Mouse (Mus musculus) forebrain, postnatal 0 days (tissue): ENCODE results near the gene Lsamp. TPM values are rescaled to one million over a fixed set of nuclear protein-coding genes. Genes with fewer than 3 reads are reported as not detected.

Source experiments
- ATAC-seq: fragments of 200-750 bp; cut with Nextera tagmentation; 2 replicates; pipeline ENCODE4 v1.8.0; 2017; ENCODE audit warnings: mild to moderate bottlenecking, moderate library complexity
- DNase-seq: peaks from one replicate; pipeline ENCODE4 v3.0.0-alpha.2; 2015
- H3K27ac ChIP-seq: fragments of 300-500 bp; sonication (generic); 2 replicates; pipeline ENCODE4 v1.5.1; 2014; ENCODE audit warnings: low read depth, mild to moderate bottlenecking, antibody characterized with exemption, low read length, moderate library complexity, mixed read lengths
- H3K27me3 ChIP-seq: fragments of 300-500 bp; sonication (generic); 2 replicates; pipeline ENCODE4 v1.6.1; 2014; ENCODE audit warnings: mild to moderate bottlenecking, low read length, mixed read lengths; ENCODE audit not compliant: insufficient read depth
- H3K36me3 ChIP-seq: fragments of 300-500 bp; sonication (generic); 2 replicates; pipeline ENCODE4 v1.6.1; 2014; ENCODE audit warnings: mild to moderate bottlenecking, moderate library complexity; ENCODE audit not compliant: insufficient read depth
- H3K4me1 ChIP-seq: fragments of 300-500 bp; sonication (generic); 2 replicates; pipeline ENCODE4 v1.6.1; 2014; ENCODE audit warnings: antibody characterized with exemption; ENCODE audit not compliant: insufficient read depth
- H3K4me2 ChIP-seq: fragments of 300-500 bp; sonication (generic); 2 replicates; pipeline ENCODE4 v1.6.1; 2014; ENCODE audit warnings: low read depth, mild to moderate bottlenecking, moderate library complexity
- H3K4me3 ChIP-seq: fragments of 300-500 bp; sonication (generic); 2 replicates; pipeline ENCODE4 v1.5.1; 2014; ENCODE audit warnings: low read depth, low read length, mixed read lengths
- H3K9ac ChIP-seq: fragments of 300-500 bp; sonication (generic); 2 replicates; pipeline ENCODE4 v1.6.1; 2014; ENCODE audit warnings: mild to moderate bottlenecking
- H3K9me3 ChIP-seq: fragments of 300-500 bp; sonication (generic); 2 replicates; pipeline ENCODE4 v1.6.1; 2016; ENCODE audit warnings: low read length
- CTCF ChIP-seq: sonication (generic); IDR thresholded peaks from 2 replicates; pipeline ENCODE4 v1.5.1; 2016; ENCODE audit warnings: antibody characterized with exemption, control low read depth, low read depth
- WGBS: fragments of 180-500 bp; shearing (Covaris S2); extraction: QIAGEN DNeasy Blood & Tissue Kit; methylation state at CpG from one replicate; pipeline ENCODE4 v1.1.7; 2014; 5-methylcytosine and 5-hydroxymethylcytosine counted together
- polyA plus RNA-seq: library from polyadenylated mRNA; unstranded; fragments of >200 nt; fragmentation: Nextera tagmentation; extraction: Ambion mirVana; gene quantifications from 2 replicates; pipeline ENCODE4 v1.2.1, GENCODE M21; 2015
- total RNA-seq: library from RNA; depleted of rRNA; stranded (reverse); fragments of >200 nt; gene quantifications from 2 replicates; pipeline ENCODE4 v1.2.3, GENCODE M21; 2014

Gene Lsamp
- total and polyA plus RNA-seq, 2 experiments from 2014 or later: 74.0 to 157 TPM

GRCm38 (mm10) chr16:40104329-40104728, 120.2 kb downstream of the Lsamp start:
- 41% methylated on average over 4 of the region's 4 CpGs for whole genome bisulfite sequencing
- H3K27me3 ChIP-seq: no peaks in the 10 kb centered on the region
- no peaks in the 10 kb centered on the region for H3K9me3 ChIP-seq
- DNase-seq (no peak), ATAC-seq (no peak)
- no peak overlapping the region for H3K4me2 ChIP-seq
- no peak overlapping the region for H3K27ac ChIP-seq
- H3K4me1 ChIP-seq: no peaks in the 10 kb centered on the region
- no peaks in the 10 kb centered on the region for H3K36me3 ChIP-seq
- TF ChIP-seq CTCF: no peak
- no peak overlapping the region for H3K4me3 ChIP-seq
- no peak overlapping the region for H3K9ac ChIP-seq

- Histone ChIP-seq H3K4me3 (no peak overlapping the region), H3K9me3 (no peaks in the 10 kb centered on the region), H3K36me3 (no peaks in the 10 kb centered on the region), H3K27ac (no peak overlapping the region), H3K9ac (no peak overlapping the region), H3K4me2 (no peak overlapping the region), H3K27me3 (no peaks in the 10 kb centered on the region), H3K4me1 (no peaks in the 10 kb centered on the region)
- WGBS: 36% methylated on average over 1 of the region's 1 CpGs
- ATAC-seq: no peak
- no peak for DNase-seq
- TF ChIP-seq CTCF: no peak
These were observed 198.8 kb downstream of the Lsamp start for GRCm38 (mm10) chr16:40182918-40183317.

GRCm38 (mm10) chr16:40187987-40188590, 203.9 kb downstream of the Lsamp start:
- DNase-seq (no peak), ATAC-seq (no peak)
- Histone ChIP-seq H3K4me2 (no peak overlapping the region), H3K4me1 (no peaks in the 10 kb centered on the region), H3K9ac (no peak overlapping the region), H3K27ac (no peak overlapping the region), H3K36me3 (no peaks in the 10 kb centered on the region), H3K27me3 (no peaks in the 10 kb centered on the region), H3K9me3 (no peaks in the 10 kb centered on the region), H3K4me3 (no peak overlapping the region)
- WGBS: 32% methylated on average over 4 of the region's 4 CpGs
- no peak for TF ChIP-seq CTCF

- Histone ChIP-seq H3K4me3 (no peak overlapping the region), H3K4me1 (peaks cover 3% of the 10 kb centered on the region; the same call in 1 of the 2 replicates), H3K4me2 (no peak overlapping the region), H3K9me3 (no peaks in the 10 kb centered on the region), H3K27ac (no peak overlapping the region), H3K36me3 (no peaks in the 10 kb centered on the region), H3K9ac (no peak overlapping the region), H3K27me3 (no peaks in the 10 kb centered on the region)
- no peak for TF ChIP-seq CTCF
- DNase-seq (no peak), ATAC-seq (no peak)
- 28% methylated on average over 3 of the region's 3 CpGs for WGBS
These were observed 210.2 kb downstream of the Lsamp start for GRCm38 (mm10) chr16:40194401-40194800.

- Histone ChIP-seq H3K36me3 (no peaks in the 10 kb centered on the region), H3K4me3 (no peak overlapping the region), H3K9me3 (no peaks in the 10 kb centered on the region), H3K9ac (no peak overlapping the region), H3K4me2 (no peak overlapping the region), H3K27me3 (no peaks in the 10 kb centered on the region), H3K27ac (no peak overlapping the region), H3K4me1 (peaks cover 3% of the 10 kb centered on the region; the same call in 1 of the 2 replicates)
- no peak for ATAC-seq
- no peak for DNase-seq
- WGBS: 66% methylated on average over 2 of the region's 2 CpGs
- no peak for TF ChIP-seq CTCF
These were observed 210.7 kb downstream of the Lsamp start for GRCm38 (mm10) chr16:40194839-40195238.

- Histone ChIP-seq H3K27me3 (no peaks in the 10 kb centered on the region), H3K4me2 (no peak overlapping the region), H3K9me3 (no peaks in the 10 kb centered on the region), H3K36me3 (no peaks in the 10 kb centered on the region), H3K4me3 (no peak overlapping the region), H3K4me1 (no peaks in the 10 kb centered on the region; the same call in 1 of the 2 replicates), H3K9ac (no peak overlapping the region), H3K27ac (no peak overlapping the region)
- peak; percentile 80 for DNase-seq
- peak; percentile 91 for ATAC-seq
- TF ChIP-seq CTCF: no peak
- 56% methylated on average over 5 of the region's 5 CpGs for WGBS
These were observed 244.5 kb downstream of the Lsamp start for GRCm38 (mm10) chr16:40228627-40229026.

GRCm38 (mm10) chr16:40233066-40233465, 248.9 kb downstream of the Lsamp start:
- H3K9ac ChIP-seq: no peak overlapping the region
- DNase-seq (peak; percentile 35), ATAC-seq (0 out of 2 replicates have a peak, but pooled peaks have one; percentile 12)
- H3K9me3 ChIP-seq: no peaks in the 10 kb centered on the region
- H3K27me3 ChIP-seq: no peaks in the 10 kb centered on the region
- H3K36me3 ChIP-seq: no peaks in the 10 kb centered on the region
- no peak for TF ChIP-seq CTCF
- no peak overlapping the region for H3K4me2 ChIP-seq
- H3K27ac ChIP-seq: no peak overlapping the region
- 20% methylated on average over 2 of the region's 2 CpGs for WGBS
- H3K4me3 ChIP-seq: no peak overlapping the region
- no peaks in the 10 kb centered on the region; the same call in 1 of the 2 replicates for H3K4me1 ChIP-seq
